Mouse (Mus musculus) kidney, adult 2 months (tissue): ENCODE results near the gene Cdkl5.

Source experiments
- CTCF ChIP-seq: fragments of 200-500 bp; conservative IDR thresholded peaks from 2 replicates; pipeline ENCODE4 v1.5.1; 2011; ENCODE audit warnings: low read depth, mild to moderate bottlenecking, control low read depth, low read length, moderate library complexity, mixed read lengths; ENCODE audit not compliant: insufficient read depth, insufficient read length
- POLR2A ChIP-seq: fragments of 200-500 bp; IDR thresholded peaks from one replicate; pipeline ENCODE4 v1.6.1; 2011; ENCODE audit warnings: low read depth, low read length, control low read depth

- TF ChIP-seq CTCF (no peak), POLR2A (no peak)
Observed at GRCm38 (mm10) chrX:160794920-160795319, 199.6 kb downstream of the Cdkl5 start.
